Mouse (Mus musculus) Muller cell, postnatal 12 days (primary cell): ENCODE measurements around the gene Tmem218.
A peak's percentile ranks its signal among the peaks of the same experiment; 100 is the strongest.

Source experiments
- DNase-seq: peaks from one replicate; pipeline ENCODE4 v3.0.0-alpha.2; 2015; ENCODE audit errors: inconsistent ontology term

Tmem218 gene

GRCm38 (mm10) chr9:37207929-37208411 is at the start of gene Tmem218:
TSS of gene Tmem218 (plus strand) at chr9:37208223.
- DNase-seq, result peak; percentile 99

GRCm38 (mm10) chr9:37160686-37161085 is 47.3 kb upstream of the Tmem218 start:
- no peak for DNase-seq

- no peak for DNase-seq
Measured at GRCm38 (mm10) chr9:37166899-37167298, 41.1 kb upstream of the Tmem218 start.

GRCm38 (mm10) chr9:37173376-37173775 is 34.6 kb upstream of the Tmem218 start:
- DNase-seq, result no peak

GRCm38 (mm10) chr9:37176002-37176401 is 32.0 kb upstream of the Tmem218 start:
- DNase-seq, result no peak

- peak; percentile 46 for DNase-seq
Measured at GRCm38 (mm10) chr9:37177107-37177506, 30.9 kb upstream of the Tmem218 start.

- no peak for DNase-seq
Measured at GRCm38 (mm10) chr9:37177551-37177950, 30.5 kb upstream of the Tmem218 start.

GRCm38 (mm10) chr9:37178911-37179310 is 29.1 kb upstream of the Tmem218 start:
- no peak for DNase-seq

GRCm38 (mm10) chr9:37179596-37179995 is 28.4 kb upstream of the Tmem218 start:
- DNase-seq, result no peak

- DNase-seq, result peak; percentile 55
Measured at GRCm38 (mm10) chr9:37181596-37181995, 26.4 kb upstream of the Tmem218 start.

GRCm38 (mm10) chr9:37183176-37183575 is 24.8 kb upstream of the Tmem218 start:
- peak; percentile 34 for DNase-seq

- no peak for DNase-seq
Measured at GRCm38 (mm10) chr9:37187407-37187806, 20.6 kb upstream of the Tmem218 start.

- no peak for DNase-seq
Measured at GRCm38 (mm10) chr9:37188024-37188423, 20.0 kb upstream of the Tmem218 start.

- no peak for DNase-seq
Measured at GRCm38 (mm10) chr9:37197067-37197466, 11.0 kb upstream of the Tmem218 start.

- no peak for DNase-seq
Measured at GRCm38 (mm10) chr9:37200414-37200813, 7.6 kb upstream of the Tmem218 start.

GRCm38 (mm10) chr9:37203884-37204283 is 4.1 kb upstream of the Tmem218 start:
- peak; percentile 52 for DNase-seq

- DNase-seq, result no peak
Measured at GRCm38 (mm10) chr9:37213060-37213738, 5.2 kb downstream of the Tmem218 start.

GRCm38 (mm10) chr9:37214327-37215060 is 6.5 kb downstream of the Tmem218 start:
- DNase-seq, result no peak

GRCm38 (mm10) chr9:37220755-37221154 is 12.7 kb downstream of the Tmem218 start:
- no peak for DNase-seq

- DNase-seq, result no peak
Measured at GRCm38 (mm10) chr9:37225581-37225980, 17.6 kb downstream of the Tmem218 start.

GRCm38 (mm10) chr9:37229880-37230325 is 21.9 kb downstream of the Tmem218 start:
- DNase-seq, result peak; percentile 39

- DNase-seq, result no peak
Measured at GRCm38 (mm10) chr9:37230486-37231195, 22.6 kb downstream of the Tmem218 start.
